Comparison of ENCODE assay signal across 9 mouse cellular contexts in genomic region chr13:113337223-113337858, GRCm38 (mm10). TPM values are rescaled to one million over a fixed set of nuclear protein-coding genes. Genes with fewer than 3 reads are reported as not detected.
DNase-seq lines count a peak whose midpoint lies in the region; ATAC-seq lines count a peak whose summit lies in the region.
"Had no signal": no experiment of that assay in that cellular context is flagged by ENCODE, and none has a peak within 500 bp of the region (broad histone marks: within the 10 kb centered on the region; RNA-seq: fewer than 3 reads in every experiment).

No protein-coding gene starts in this region.

- peaks cover 10% of the 10 kb centered on the region for H3K4me1 ChIP-seq in kidney, embryonic 16.5 days (ENCODE audit: insufficient read depth, low read length)
- H3K4me1 ChIP-seq in limb, embryonic 12.5 days (replicated peaks): peaks cover 24% of the 10 kb centered on the region
- no peaks in the 10 kb centered on the region for H3K4me1 ChIP-seq in neural tube, embryonic 14.5 days (ENCODE audit: control insufficient read depth, insufficient read depth, low read length)

- H3K36me3 ChIP-seq in kidney, embryonic 16.5 days (ENCODE audit: insufficient read depth, low read length): no peaks in the 10 kb centered on the region
- 0 out of 2 replicates have a peak, but pooled peaks cover 3% of the 10 kb centered on the region for H3K36me3 ChIP-seq in limb, embryonic 12.5 days
- H3K36me3 ChIP-seq in neural tube, embryonic 14.5 days (ENCODE audit: control insufficient read depth, insufficient read depth, low read length): no peaks in the 10 kb centered on the region
- H3K36me3 ChIP-seq: liver, embryonic 13.5 days had no signal

- H3K4me2 ChIP-seq in kidney, embryonic 16.5 days (replicated peaks; ENCODE audit: low read depth, low read length): no peak overlapping the region
- no peak overlapping the region for H3K4me2 ChIP-seq in limb, embryonic 12.5 days
- no peak overlapping the region for H3K4me2 ChIP-seq in neural tube, embryonic 14.5 days (ENCODE audit: low read depth, low read length)
- H3K4me2 ChIP-seq: liver, embryonic 13.5 days had no signal

- H3K27ac ChIP-seq in kidney, embryonic 16.5 days (ENCODE audit: low read length): 0 out of 2 replicates have a peak overlapping the region, but pooled peaks have one; percentile 43
- H3K27ac ChIP-seq in limb, embryonic 12.5 days: peak overlapping the region; percentile 47; the same call in 1 of the 2 replicates
- no peak overlapping the region for H3K27ac ChIP-seq in neural tube, embryonic 14.5 days (ENCODE audit: low read depth, low read length)
- H3K27ac ChIP-seq: liver, embryonic 13.5 days had no signal

- no peaks in the 10 kb centered on the region for H3K9me3 ChIP-seq in kidney, embryonic 16.5 days (ENCODE audit: low read length)
- H3K9me3 ChIP-seq in limb, embryonic 12.5 days: no peaks in the 10 kb centered on the region
- no peaks in the 10 kb centered on the region for H3K9me3 ChIP-seq in neural tube, embryonic 14.5 days (ENCODE audit: control insufficient read depth, low read length)
- H3K9me3 ChIP-seq: liver, embryonic 13.5 days had no signal

- H3K4me3 ChIP-seq in kidney, embryonic 16.5 days (ENCODE audit: low read length): no peak overlapping the region
- H3K4me3 ChIP-seq in limb, embryonic 12.5 days (replicated peaks): no peak overlapping the region
- H3K4me3 ChIP-seq in neural tube, embryonic 14.5 days (ENCODE audit: low read depth, low read length): no peak overlapping the region
- H3K4me3 ChIP-seq: liver, embryonic 13.5 days had no signal

- no peaks in the 10 kb centered on the region for H3K27me3 ChIP-seq in kidney, embryonic 16.5 days (ENCODE audit: insufficient read depth, low read length)
- no peaks in the 10 kb centered on the region for H3K27me3 ChIP-seq in limb, embryonic 12.5 days
- no peaks in the 10 kb centered on the region for H3K27me3 ChIP-seq in neural tube, embryonic 14.5 days (ENCODE audit: control insufficient read depth, insufficient read depth, low read length)
- H3K27me3 ChIP-seq: liver, embryonic 13.5 days had no signal

- DNase-seq in urinary bladder, postnatal 14 days (ENCODE audit: low spot score): peak; percentile 72
- no peak for DNase-seq in urinary bladder, postnatal 10 days (ENCODE audit: low spot score)
- DNase-seq in frontal cortex, postnatal 36 days (ENCODE audit: low spot score in 2 of 2): peak; percentile 45 to 81
- no peak for DNase-seq in yolk sac, embryonic 10.5 days (ENCODE audit: low spot score)
- DNase-seq: liver, embryonic 13.5 days had no signal

- ATAC-seq in cerebellum, adult (ENCODE audit: insufficient number of reproducible peaks, low FRiP score, low TSS enrichment): peak; percentile 56; the same call in 1 of the 2 replicates
- ATAC-seq in kidney, embryonic 16.5 days (ENCODE audit: low FRiP score, low TSS enrichment): peak; percentile 43; the same call in 1 of the 2 replicates
- peak; percentile 63; the same call in 1 of the 2 replicates for ATAC-seq in limb, embryonic 12.5 days (ENCODE audit: insufficient number of reproducible peaks, insufficient read depth, low FRiP score, low TSS enrichment, low read depth)
- ATAC-seq in neural tube, embryonic 14.5 days (ENCODE audit: low read depth): peak; percentile 66; the same call in 1 of the 2 replicates

- H3K9ac ChIP-seq in kidney, embryonic 16.5 days (replicated peaks; ENCODE audit: low read length): no peak overlapping the region
- H3K9ac ChIP-seq in limb, embryonic 12.5 days (replicated peaks): no peak overlapping the region
- H3K9ac ChIP-seq in neural tube, embryonic 14.5 days (replicated peaks; ENCODE audit: low read depth, low read length): no peak overlapping the region
- H3K9ac ChIP-seq: liver, embryonic 13.5 days had no signal

- WGBS in kidney, embryonic 16.5 days: 49% methylated on average over 6 of the region's 6 CpGs
- 47% methylated on average over 6 of the region's 6 CpGs for WGBS in limb, embryonic 12.5 days
- 39% methylated on average over 6 of the region's 6 CpGs for WGBS in neural tube, embryonic 14.5 days

RNA-seq across cellular contexts. Expression of gene BC067074, which starts 44.4 kb away (rescaled TPM):
- 6.1 and 6.3 TPM in 2 replicates for polyA plus RNA-seq in kidney, embryonic 16.5 days (2015; fragmentation: Nextera tagmentation; extraction: Ambion mirVana)
- polyA plus RNA-seq in limb, embryonic 12.5 days (2016; fragmentation: Nextera tagmentation; extraction: Ambion mirVana): 10.5 and 12.0 TPM in 2 replicates
- 0.51 and 0.84 TPM in 2 replicates for polyA plus RNA-seq in neural tube, embryonic 14.5 days (2014; fragmentation: Nextera tagmentation; extraction: Ambion mirVana)

Comparison
In these comparisons a context has a peak if more than half of its experiments do, and no peak if none do; other contexts are left out.
1. DNase-seq: peak in urinary bladder, postnatal 14 days (single experiment) and frontal cortex, postnatal 36 days (2 of 2); none in urinary bladder, postnatal 10 days (single experiment) and yolk sac, embryonic 10.5 days (single experiment).
2. Peak in every context shown above with its lines, with median percentiles within 50 percentile points of each other: ATAC-seq.